Mouse (Mus musculus) CH12.LX (cell line): ENCODE data around the gene Ppp1r16b.

Experiments
- CHD1 ChIP-seq: IDR thresholded peaks from 2 replicates; pipeline ENCODE4 v1.6.1; 2012; ENCODE audit warnings: low read depth, low read length, improper control_type of control experiment, inconsistent platforms
- CTCF ChIP-seq, 2 experiments: IDR thresholded peaks in 1 of 2; conservative IDR thresholded peaks in 1 of 2; 2 replicates each; pipeline ENCODE4 v1.5.1; 2011 to 2012; ENCODE audit warnings: low read depth in 2 of 2, low read length in 2 of 2, improper control_type of control experiment in 1 of 2, inconsistent platforms in 1 of 2, mild to moderate bottlenecking in 1 of 2, moderate library complexity in 1 of 2
- E2F4 ChIP-seq: IDR thresholded peaks from 2 replicates; pipeline ENCODE4 v1.6.1; 2011; ENCODE audit warnings: low read depth, low read length, improper control_type of control experiment; ENCODE audit not compliant: insufficient replicate concordance
- EP300 ChIP-seq: IDR thresholded peaks from 2 replicates; pipeline ENCODE4 v1.6.1; 2011; ENCODE audit warnings: low read length, improper control_type of control experiment
- ETS1 ChIP-seq: conservative IDR thresholded peaks from 2 replicates; pipeline ENCODE4 v1.6.1; 2012; ENCODE audit warnings: low read depth, mild to moderate bottlenecking, inconsistent platforms, low read length, improper control_type of control experiment, moderate library complexity
- HCFC1 ChIP-seq: IDR thresholded peaks from 2 replicates; pipeline ENCODE4 v1.6.1; 2012; ENCODE audit warnings: low read depth, mild to moderate bottlenecking, inconsistent platforms, low read length, improper control_type of control experiment
- MAX ChIP-seq: IDR thresholded peaks from 2 replicates; pipeline ENCODE4 v1.6.1; 2011; ENCODE audit warnings: low read length, improper control_type of control experiment
- POLR2A ChIP-seq: IDR thresholded peaks from 2 replicates; pipeline ENCODE4 v1.6.1; 2011; ENCODE audit warnings: low read depth, mild to moderate bottlenecking, improper control_type of control experiment, low read length
- TCF12 ChIP-seq: IDR thresholded peaks from 2 replicates; pipeline ENCODE4 v1.6.1; 2014; ENCODE audit warnings: low read depth, mild to moderate bottlenecking, inconsistent platforms, low read length, improper control_type of control experiment
- ZC3H11A ChIP-seq: IDR thresholded peaks from 2 replicates; pipeline ENCODE4 v1.6.1; 2012; ENCODE audit warnings: low read depth, mild to moderate bottlenecking, inconsistent platforms, low read length, improper control_type of control experiment
- ZKSCAN1 ChIP-seq: IDR thresholded peaks from 2 replicates; pipeline ENCODE4 v1.6.1; 2012; ENCODE audit warnings: low read depth, inconsistent platforms, low read length, improper control_type of control experiment, borderline replicate concordance

DNA sequence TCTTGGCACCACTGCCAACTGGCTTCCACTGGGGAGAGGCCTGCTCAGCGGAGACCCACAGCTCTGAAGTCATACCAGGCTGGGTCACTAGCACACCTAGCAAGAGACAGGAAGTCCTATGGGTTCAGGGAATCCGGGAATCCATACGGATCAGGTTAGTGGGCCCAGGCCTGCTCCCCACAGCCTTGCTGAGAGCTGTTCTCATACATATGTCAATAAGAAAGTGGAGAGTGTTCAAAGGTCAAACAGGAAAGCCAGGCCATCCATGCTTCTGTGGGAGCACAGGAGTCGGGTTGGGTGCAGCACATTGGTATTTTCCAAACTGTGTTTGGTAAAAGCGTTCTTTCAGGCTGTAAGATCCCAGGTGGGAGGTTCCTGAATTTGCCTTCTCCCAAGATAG is 97.1 kb downstream of the Ppp1r16b start:
- TF ChIP-seq E2F4 (no peak), POLR2A (no peak), HCFC1 (no peak), ZC3H11A (no peak), CHD1 (no peak), MAX (no peak), ZKSCAN1 (no peak), CTCF (conservative IDR thresholded peaks at IDR 0.05 in 1 of 2, IDR thresholded peaks at IDR 0.05 in 1 of 2; ENCODE audit: low read depth in 2 of 2, low read length in 2 of 2) (no peak), EP300 (no peak), ETS1 (no peak), TCF12 (no peak)
